Mouse (Mus musculus) left cerebral cortex, postnatal 25 days (tissue): Measurements from ENCODE around the gene Atp1a2. TPM values are rescaled to one million over a fixed set of nuclear protein-coding genes. Genes with fewer than 3 reads are reported as not detected.

Experiments
- DNase-seq, 2 experiments: peaks; one replicate each; pipeline ENCODE4 v3.0.0; 2022; ENCODE audit warnings: low spot score in 2 of 2, mixed read lengths in 1 of 2
- intact Hi-C: fragments of 180-260 bp; cut with DNase I; formaldehyde crosslinking; loops from one replicate; pipeline ENCODE4 v1.15.1; 2025
- total RNA-seq, 2 experiments: library from RNA; stranded (reverse); gene quantifications; 2 replicates each; pipeline ENCODE4 v1.2.3; 2021

Atp1a2 gene
- 100 to 1,000 TPM; 610 to 694 TPM for total RNA-seq

DNA sequence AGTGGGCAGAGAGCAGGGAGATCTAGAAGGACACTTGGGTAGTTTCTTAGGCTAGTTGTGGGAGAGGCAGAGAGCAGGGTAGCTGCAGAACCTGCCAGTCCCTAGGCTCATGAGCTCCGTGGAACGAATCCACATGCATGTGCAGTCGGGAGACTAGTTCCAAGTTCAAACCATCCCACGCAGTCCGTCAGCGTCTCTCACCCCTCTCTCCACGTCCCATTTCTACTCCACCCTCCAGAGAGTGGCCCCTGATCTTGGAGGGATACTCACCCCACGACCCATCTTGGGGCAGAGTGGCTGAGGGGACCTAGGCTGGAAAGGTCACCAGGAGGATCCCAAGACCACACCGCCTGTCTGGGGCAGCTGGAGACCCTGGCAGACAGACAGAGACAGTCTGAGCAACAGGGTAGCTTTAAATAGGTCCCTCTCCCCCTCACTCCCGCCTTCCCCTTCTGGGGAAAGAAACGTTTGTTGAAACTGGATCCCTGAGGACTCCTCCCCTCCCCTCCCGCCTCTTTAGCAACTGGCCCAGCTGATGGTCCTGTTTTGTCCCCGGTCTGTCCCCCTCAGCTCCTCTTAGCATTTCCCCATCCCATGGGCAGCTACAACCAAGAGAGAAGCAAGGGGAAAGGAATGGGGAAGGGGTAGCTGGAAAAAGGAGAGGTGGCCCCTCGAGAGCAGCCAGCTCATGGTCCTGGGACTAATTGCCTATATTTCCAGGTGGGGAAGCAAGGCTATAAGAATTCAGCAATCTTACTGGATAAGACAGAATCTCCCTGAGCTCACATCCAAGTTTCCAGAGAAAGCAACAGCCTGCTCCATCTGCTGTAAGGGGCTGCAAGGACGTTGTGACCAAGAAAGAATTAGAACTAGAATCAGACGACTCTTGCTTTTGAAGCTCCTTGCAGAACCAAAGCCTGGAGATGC is at the start of gene Atp1a2:
Gene Atp1a2, minus strand, starts transcription at position 454 of the 927 bp plus-strand sequence.
- DNase-seq = peak; percentile 60 to 87
- intact Hi-C loops = no loop called here

DNA sequence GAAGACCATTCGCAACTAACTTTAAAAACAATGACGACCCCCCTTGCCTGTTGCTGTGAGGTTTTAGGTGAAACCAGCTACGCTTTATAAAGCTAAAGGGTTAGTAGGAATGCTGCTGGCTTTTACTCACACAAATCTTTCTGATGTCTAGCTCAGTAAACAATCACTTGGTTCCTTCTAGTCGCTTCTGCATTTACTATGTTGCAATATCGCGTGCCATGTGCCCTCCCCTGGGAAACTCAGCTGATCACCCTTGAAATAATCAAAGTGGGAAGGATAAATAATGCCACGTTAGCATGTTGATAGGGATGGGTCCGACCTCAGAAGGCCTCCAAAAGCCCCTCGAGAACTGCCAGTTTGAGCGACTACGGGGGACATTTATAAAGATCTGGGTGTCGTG is 49.5 kb upstream of the Atp1a2 start:
- intact Hi-C loops = no loop called here
- no peak for DNase-seq

DNA sequence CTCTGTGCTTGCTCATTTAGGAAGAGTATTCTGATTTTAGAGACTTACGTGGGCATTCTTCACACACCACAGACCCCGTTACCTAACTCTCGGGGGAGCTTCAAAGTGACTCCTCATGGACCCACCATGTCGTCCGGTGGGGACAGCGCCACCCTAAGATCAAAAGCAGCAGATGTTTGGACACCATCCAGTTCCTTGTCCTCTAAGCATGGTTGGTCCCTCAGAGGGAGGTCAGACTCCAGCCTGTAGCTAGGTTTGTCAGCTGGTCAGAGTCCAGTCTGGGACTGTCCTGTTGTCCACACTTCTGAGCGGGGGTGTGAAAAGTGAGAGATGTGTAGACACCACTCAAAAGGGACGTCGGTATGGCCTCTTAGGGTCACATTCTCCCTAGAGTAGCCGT is 48.8 kb upstream of the Atp1a2 start:
- intact Hi-C loops = no loop called here
- DNase-seq = no peak

DNA sequence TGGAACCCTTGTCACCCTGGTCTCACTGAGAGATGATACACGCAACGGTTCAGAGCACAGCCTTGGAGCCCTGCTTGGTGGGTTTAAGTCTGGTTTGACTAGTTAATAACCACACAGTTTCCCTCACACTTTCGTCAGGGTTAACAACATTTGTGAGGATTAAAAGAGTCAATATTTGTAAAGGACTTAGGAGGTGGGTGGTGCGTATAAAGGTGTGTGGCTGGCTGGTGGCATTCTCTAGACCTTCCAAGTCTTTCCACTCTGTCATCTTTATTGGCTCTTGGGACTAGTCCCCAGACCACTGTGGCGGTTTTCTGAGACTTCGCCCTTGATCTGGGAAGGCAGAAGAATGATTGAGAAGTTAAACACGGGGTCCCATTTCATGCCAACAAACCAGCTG is 47.0 kb upstream of the Atp1a2 start:
- intact Hi-C loops = no loop called here
- DNase-seq = no peak

DNA sequence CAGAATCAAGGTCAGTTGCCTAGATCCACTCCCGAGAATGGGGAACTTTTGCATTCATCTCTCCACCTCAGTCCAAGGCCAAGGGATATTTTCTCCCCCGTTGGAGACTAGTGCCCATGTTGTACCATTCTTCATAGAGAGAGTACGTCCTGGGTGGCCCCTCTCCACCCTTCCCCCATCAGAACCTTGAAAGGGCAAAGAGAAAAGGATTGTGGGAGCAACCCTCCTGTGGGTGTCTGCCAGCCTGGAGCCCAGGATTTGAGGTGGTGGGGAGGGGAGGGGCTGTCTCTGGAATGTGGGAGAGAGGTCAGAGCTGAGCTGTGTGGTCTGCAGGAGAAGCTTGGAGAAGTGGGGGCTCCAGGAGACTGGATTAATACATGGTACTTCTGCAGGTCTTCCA is 46.0 kb upstream of the Atp1a2 start:
- DNase-seq = peak in 1 of 2 experiments; percentile 34
- intact Hi-C loops = no loop called here

DNA sequence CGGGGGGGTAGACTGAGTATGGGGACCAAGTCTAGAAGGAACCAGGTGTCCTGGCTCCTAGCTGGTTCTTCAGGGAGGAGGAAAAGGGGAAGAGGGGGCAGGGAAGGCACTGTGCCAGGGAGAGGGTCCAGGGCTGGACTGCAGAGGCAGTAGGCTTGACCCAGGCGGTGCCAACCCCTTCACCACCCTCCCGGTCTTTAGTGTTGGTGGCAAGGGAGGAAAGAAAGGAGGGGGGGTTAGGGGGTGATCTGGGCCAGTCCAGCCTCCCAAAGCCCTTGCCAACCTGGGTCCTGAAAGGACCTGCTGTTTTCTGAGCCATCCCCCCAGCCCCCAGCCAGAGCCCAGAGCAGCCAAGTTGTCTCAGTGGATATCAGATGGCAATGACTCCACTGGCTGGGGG is 44.9 kb upstream of the Atp1a2 start:
- intact Hi-C loops = no loop called here
- DNase-seq = peak; percentile 51 to 78

DNA sequence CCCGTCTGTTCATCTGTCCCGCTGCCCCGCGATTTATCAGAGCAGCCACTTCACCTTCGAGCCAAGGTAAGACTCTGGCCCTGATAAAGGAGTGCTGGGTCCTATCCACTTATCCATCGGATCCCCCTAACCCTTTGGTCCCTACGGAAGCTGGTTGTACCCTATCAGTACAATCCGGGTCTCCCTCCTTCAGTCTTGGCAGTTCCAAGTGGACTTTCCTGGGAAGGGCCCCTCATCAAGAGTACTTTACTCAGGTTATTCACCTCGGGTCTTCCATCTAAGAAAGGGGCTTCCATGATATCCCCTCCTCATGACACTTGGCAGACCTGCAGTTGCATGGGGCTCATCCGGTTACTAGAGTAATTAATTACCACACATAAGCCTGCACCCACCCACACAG is 43.5 kb upstream of the Atp1a2 start:
- intact Hi-C loops = no loop called here
- DNase-seq = no peak

DNA sequence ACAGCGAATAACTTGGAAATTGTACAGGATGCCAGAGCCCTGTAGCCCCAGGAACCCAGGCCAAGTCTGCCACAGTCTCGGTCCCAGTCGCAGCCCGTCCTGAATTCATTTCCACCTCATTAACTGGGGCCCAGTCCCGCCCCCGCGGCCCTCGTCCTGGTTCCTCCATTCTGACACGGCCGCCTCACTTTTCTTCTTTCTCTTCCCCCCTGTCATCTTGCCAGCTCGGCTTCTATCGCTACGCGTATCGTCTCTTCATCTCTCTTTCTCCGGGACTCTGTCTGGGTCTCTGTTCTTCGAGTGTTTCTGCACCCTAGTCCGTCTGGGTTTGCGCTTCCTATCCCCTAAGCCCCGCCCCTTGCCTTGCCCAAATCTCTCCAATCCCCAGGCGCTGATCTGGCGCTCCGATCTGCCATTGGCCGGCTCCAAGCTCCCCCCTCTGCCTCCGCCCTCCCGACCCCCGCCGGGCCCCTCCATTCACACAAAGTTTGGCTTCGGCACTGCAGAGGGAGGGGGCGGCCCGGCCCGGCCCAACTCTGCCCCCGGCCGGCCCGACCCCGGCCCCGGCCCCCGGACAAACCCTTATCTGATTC is 43.0 kb upstream of the Atp1a2 start, which contains the start of gene Kcnj10:
Gene Kcnj10, plus strand, starts transcription at position 482 of the 593 bp plus-strand sequence.
- intact Hi-C loops = no loop called here
- peak; percentile 67 to 81 for DNase-seq

DNA sequence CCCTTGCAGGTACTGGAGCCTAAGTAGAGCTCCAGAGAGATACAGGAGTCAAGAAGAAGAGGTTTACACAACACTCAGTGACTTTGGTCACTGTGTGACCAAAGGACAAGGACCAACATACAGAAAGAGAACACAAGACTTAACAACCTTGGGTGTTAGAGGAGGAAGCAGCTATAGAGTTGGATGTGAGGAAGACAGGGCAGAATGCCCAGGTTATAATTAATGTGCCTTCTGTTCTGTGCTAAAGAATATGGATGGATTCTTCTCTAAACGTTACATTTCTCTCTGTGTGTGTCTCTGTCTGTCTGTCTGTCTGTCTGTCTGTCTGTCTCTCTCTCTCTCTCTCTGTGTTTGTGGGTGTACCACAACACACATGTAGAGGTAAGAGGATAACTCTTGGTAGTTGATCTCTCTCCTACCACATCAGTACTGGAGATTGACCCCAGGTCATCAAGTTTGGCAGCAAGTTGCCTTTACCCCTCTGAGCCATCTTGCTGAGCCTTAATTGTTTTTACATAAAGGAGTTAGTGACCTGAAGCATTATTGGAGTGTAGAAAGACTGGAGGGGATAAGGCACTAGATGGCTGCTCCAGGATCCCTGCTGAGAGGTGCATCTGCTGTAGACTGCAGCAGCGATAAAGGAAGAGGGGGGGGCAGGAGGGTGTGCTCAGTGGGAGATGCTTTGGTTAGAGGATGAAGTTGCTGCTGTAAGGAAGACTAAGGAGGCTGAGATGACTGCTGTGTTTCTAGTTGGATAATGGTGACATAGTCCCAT is 39.7 kb upstream of the Atp1a2 start:
- intact Hi-C loops = no loop called here
- DNase-seq = peak in 1 of 2 experiments; percentile 30

DNA sequence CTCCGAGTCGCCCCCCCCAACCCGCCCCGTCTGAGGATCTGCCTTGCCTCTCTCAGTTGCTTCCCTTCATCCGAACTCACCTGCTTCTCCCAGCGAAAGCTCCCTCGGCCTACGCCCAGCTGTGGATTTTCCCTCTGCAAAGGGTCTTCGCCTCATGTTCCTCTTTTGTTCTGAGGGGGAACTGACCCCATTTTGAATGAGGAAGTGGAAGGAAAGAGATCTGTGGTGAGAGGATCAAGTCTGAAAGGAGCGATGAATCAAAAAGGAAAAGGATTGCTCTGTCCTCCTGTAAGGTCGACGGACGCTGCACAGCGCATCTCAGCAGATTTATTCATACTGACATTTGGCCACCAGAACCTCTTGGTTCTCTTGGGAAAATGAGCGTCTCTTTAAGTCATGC is 37.9 kb upstream of the Atp1a2 start:
- intact Hi-C loops = no loop called here

DNA sequence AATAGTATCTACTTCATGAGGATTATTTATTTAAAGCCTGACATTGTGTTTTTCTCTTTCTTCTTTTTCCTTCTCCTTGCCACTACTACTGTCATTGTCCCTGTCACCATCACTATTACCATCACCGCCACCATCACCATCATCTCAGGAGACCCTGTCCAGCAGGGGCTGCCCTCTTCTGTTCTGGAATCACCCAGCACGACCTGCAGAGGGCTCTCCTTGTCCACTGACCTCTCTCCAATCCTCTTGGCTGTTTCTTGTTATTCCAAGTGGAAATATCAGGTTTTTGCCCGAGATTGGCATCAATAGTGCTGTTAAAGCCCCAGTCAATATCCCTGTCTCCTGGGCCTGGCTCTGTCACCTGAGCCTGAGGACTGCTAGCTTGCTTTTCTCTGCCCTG is 35.6 kb upstream of the Atp1a2 start:
- no peak for DNase-seq
- intact Hi-C loops = no loop called here

More for the DNA sequence above, 37.9 kb upstream of the Atp1a2 start:
- DNase-seq = no peak

DNA sequence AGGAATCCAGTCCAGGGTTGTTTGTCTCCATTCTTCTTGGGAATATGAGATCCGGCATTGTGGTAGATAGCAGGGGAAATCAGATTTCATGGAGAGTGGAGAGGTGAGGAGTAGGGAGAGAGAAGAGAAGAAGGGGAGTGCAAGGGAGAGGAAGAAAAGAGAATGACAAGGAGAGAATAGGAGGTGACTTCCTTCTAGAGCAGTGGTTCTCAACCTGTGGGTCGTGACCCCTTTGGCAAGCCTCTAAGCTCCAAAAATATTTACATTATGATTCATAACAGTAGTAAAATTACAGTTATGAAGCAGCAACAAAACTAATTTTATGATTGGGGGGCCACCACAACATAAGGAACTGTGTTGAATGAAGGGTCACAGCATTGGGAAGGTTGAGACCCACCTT is 35.1 kb upstream of the Atp1a2 start:
- intact Hi-C loops = no loop called here

DNA sequence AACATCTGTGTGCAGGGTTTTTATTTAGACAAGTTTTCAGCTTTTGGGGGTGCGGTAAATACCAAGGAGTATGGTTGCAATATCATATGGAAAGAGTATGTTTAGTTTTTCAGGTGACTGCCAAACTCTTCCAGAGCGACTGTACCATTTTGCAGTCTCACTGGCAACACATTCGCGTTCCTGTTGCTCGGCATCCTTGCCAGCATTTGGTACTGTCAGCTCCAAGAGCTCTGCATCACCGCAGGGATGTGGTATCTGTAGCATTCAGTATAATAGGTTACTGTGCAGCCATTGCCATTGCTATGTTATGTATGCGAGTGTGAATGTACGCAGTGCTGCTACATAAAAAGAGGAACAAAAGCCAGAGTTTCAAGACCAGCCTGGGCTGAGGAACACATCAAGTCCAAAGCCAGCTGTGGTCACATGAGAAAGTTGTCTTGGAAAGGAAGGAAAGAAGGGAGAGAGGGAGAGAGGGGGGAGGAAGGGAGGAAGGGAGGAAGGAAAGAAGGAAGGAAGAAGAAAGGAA is 33.6 kb upstream of the Atp1a2 start:
- intact Hi-C loops = no loop called here
- DNase-seq = peak; percentile 32 to 71

More for the DNA sequence above, 35.1 kb upstream of the Atp1a2 start:
- no peak for DNase-seq

DNA sequence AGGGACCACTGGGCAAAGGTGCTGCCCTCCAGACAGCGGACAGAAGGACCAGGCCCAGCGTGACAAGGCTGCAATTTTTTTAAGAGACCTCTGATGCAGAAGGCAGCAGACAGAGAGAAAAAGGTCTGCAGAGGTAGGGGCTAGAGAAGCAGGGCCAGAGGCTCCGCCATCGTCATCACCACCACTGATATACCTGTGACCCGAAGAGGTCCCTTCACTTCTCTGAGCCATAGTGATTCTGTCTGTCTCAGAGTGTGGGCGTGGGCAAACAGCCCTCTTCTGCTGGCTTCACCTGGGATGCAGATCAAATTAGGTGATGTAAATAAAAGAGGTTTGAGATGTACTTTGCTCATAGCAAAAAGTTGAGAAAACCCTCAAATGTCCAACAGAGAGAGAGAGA is 31.8 kb upstream of the Atp1a2 start:
- intact Hi-C loops = loop anchor here (5.0 kb wide), 1 partner anchor 33 kb away; no protein-coding TSS in a partner anchor
- no peak for DNase-seq

DNA sequence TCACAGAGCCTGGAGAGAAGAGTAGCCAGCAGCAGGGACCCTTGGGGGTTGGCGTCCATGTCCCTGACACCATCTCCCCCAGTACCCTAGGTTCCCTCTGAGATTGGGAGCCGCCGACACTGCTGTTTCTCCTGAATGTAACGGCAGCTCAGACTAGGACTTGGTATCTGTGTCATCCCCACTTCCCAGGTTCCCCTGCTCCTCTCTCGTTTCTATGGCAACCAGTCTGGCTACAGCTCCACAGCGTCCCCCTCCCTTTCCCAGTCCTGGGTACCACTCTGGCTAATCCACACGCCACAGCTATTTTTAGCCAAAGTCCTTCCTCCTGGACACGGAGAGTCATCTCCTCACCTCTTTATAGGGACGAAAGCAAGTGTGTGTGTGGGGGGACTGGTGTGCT is 31.3 kb upstream of the Atp1a2 start, which contains the start of gene Kcnj9:
Gene Kcnj9, minus strand, starts transcription at position 188 of the 400 bp plus-strand sequence.
- peak; percentile 84 to 97 for DNase-seq
- intact Hi-C loops = loop anchor here (5.0 kb wide), 1 partner anchor 33 kb away; no protein-coding TSS in a partner anchor

DNA sequence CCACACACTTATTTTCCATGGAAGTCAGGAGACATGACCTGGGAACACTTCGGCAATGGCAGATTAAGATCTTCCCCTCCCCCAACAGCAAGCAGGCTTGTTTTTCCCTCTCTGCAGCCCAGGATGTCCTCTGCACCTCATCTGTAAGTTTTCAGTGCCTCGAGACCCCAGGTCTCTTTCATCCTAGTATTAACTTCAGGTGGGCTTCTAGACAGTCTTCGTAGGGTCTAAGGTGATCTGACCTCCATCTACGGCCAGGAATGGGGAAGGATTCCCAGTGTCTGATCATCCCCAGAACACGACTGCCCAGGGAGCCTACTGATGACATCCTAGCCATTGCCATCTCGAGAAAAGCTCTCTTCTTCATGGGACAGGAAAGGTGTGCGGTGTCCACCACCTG is 30.6 kb upstream of the Atp1a2 start:
- DNase-seq = peak in 1 of 2 experiments; percentile 50
- intact Hi-C loops = loop anchor here (5.0 kb wide), 1 partner anchor 34 kb away; no protein-coding TSS in a partner anchor

DNA sequence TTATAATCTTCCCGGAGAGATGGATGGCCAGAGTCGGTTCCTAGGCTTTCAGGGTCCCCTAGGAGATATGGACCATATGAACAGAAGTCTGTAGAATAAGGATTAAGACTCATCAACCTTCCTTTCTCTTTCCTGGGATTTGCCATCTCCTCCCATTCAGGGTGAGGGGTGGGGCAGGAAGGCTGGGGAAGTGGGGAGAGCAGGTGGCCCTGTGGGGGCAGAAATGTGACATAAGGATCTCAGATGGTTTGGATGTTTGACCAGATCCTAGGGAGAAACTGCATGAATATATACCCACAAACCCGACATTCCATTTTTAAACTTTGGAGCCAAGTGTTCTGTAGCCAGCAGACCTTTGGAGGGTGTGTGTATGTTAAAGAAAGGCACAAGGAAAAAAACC is 30.2 kb upstream of the Atp1a2 start:
- intact Hi-C loops = loop anchor here (5.0 kb wide), 1 partner anchor 34 kb away; no protein-coding TSS in a partner anchor
- DNase-seq = no peak

DNA sequence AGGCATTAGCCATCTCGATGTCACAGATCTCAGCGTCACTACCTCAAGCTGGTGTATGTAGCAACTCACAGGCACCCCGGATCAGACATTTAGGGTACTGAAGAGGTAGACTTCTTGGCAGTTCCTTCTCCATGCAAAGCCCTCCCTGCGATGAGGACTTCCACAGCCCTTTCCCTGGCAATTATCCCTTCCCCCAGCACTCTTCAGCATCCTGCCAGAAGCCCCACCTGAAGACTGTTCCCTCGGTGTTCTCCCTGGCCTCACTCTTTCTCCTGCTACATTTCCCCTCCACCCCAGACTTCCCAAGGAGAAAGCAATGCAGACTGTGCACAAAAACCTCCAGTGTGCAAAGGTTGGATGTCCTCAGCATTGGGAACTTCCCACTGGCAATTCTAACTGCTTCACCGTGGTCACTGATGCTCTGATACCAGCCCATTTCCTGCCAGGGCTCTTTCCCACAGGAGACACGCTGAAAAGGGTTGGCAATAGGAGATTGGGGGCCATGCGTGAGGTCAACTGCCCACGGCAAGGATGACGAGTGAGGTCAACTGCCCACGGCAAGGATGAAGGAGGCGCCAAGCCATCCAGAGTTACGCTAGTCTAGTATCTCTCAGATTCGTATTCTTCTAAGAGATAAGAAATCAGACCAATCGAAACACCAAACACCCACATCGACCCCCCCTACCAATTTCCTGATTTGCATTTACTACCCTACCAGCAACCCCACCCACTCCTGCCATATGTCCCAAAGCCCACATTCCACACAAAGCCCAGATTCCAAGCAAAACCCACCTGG is 29.5 kb upstream of the Atp1a2 start:
- peak; percentile 53 to 91 for DNase-seq
- intact Hi-C loops = loop anchor here (5.0 kb wide), 1 partner anchor 35 kb away; no protein-coding TSS in a partner anchor

DNA sequence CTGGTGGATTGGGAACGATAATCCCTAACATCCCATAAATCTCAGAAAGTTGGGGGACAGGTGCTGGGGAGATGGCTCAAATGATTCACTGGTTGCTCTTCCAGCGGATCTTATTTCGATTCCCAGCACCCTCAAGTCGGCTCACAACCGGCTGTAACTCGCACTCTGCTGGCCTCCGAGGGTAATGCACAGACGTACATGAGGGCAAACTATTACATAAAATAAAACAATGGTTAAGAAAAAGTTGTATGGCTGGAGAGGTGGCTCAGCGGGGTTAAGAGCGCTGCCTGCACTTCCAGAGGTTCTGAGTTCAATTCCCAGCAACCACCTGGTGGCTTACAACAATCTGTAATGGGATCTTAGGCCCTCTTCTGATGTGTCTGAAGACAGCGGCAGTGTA is 28.8 kb upstream of the Atp1a2 start:
- no peak for DNase-seq
- intact Hi-C loops = loop anchor here (5.0 kb wide), 1 partner anchor 36 kb away; no protein-coding TSS in a partner anchor
